Mouse (Mus musculus): ENCODE results near the gene Samd9l. TPM values are rescaled to one million over a fixed set of nuclear protein-coding genes. Genes with fewer than 3 reads are reported as not detected.
A peak's percentile ranks its signal among the peaks of the same experiment; 100 is the strongest.
"Not testable (repeated sequence)": the region's sequence is repeated elsewhere in the genome, so short reads cannot be mapped to it uniquely, and the experiment has no call there.

The Samd9l gene
- total and polyA plus RNA-seq, 2 experiments from 2014 or later: 0.89 to 2.7 TPM

- DNase-seq (ENCODE audit: low spot score): no peak
- Histone ChIP-seq H3K4me3 (ENCODE audit: low read depth, low read length) (peak overlapping the region; percentile 25; the same call in 1 of the 2 replicates), H3K4me2 (ENCODE audit: low read depth, low read length, poor library complexity, severe bottlenecking) (peak overlapping the region; percentile 32; the same call in 1 of the 2 replicates), H3K9me3 (ENCODE audit: low read length) (no peaks in the 10 kb centered on the region), H3K4me1 (ENCODE audit: insufficient read depth, low read length) (no peaks in the 10 kb centered on the region), H3K36me3 (ENCODE audit: insufficient read depth, low read length) (no peaks in the 10 kb centered on the region), H3K27ac (ENCODE audit: low read depth, low read length) (no peak overlapping the region), H3K27me3 (ENCODE audit: insufficient read depth, low read length) (no peaks in the 10 kb centered on the region), H3K9ac (replicated peaks; ENCODE audit: low read length, poor library complexity, severe bottlenecking) (no peak overlapping the region)
- TF ChIP-seq CTCF (IDR thresholded peaks at IDR 0.05): no peak
- ATAC-seq (ENCODE audit: low FRiP score): peak; percentile 54; the same call in 1 of the 2 replicates
- WGBS: 43% methylated on average over 5 of the region's 5 CpGs
Observed at GRCm38 (mm10) chr6:3341479-3341878, 57.9 kb downstream of the Samd9l start.

GRCm38 (mm10) chr6:3340928-3341327 is 58.4 kb downstream of the Samd9l start:
- DNase-seq (ENCODE audit: low spot score) (peak; percentile 0), ATAC-seq (ENCODE audit: low FRiP score) (peak; percentile 56; the same call in 1 of the 2 replicates)
- H3K27ac ChIP-seq (ENCODE audit: low read depth, low read length); H3K9me3 ChIP-seq (ENCODE audit: low read length); H3K9ac ChIP-seq (replicated peaks; ENCODE audit: low read length, poor library complexity, severe bottlenecking); H3K27me3 ChIP-seq (ENCODE audit: insufficient read depth, low read length); H3K36me3 ChIP-seq (ENCODE audit: insufficient read depth, low read length); H3K4me1 ChIP-seq (ENCODE audit: insufficient read depth, low read length): not testable (repeated sequence)
- peak overlapping the region; percentile 25; the same call in 1 of the 2 replicates for H3K4me3 ChIP-seq (ENCODE audit: low read depth, low read length)
- peak overlapping the region; percentile 32 for H3K4me2 ChIP-seq (ENCODE audit: low read depth, low read length, poor library complexity, severe bottlenecking)
- WGBS: 8% methylated on average over 10 of the region's 10 CpGs

- not testable (repeated sequence) for H3K4me2 ChIP-seq (ENCODE audit: low read depth, low read length, poor library complexity, severe bottlenecking); H3K27me3 ChIP-seq (ENCODE audit: insufficient read depth, low read length); H3K9me3 ChIP-seq (ENCODE audit: low read length); H3K4me3 ChIP-seq (ENCODE audit: low read depth, low read length); DNase-seq (ENCODE audit: low spot score); H3K36me3 ChIP-seq (ENCODE audit: insufficient read depth, low read length); H3K27ac ChIP-seq (ENCODE audit: low read depth, low read length); ATAC-seq (ENCODE audit: low FRiP score); H3K4me1 ChIP-seq (ENCODE audit: insufficient read depth, low read length); H3K9ac ChIP-seq (replicated peaks; ENCODE audit: low read length, poor library complexity, severe bottlenecking)
- WGBS: 80% methylated on average over 6 of the region's 6 CpGs
Observed at GRCm38 (mm10) chr6:3339131-3339530, 60.2 kb downstream of the Samd9l start.

Other genes starting within 250 kb of the Samd9l start
- 2.0 and 3.0 TPM in 2 replicates for gene Hepacam2, start 98.7 kb upstream of the Samd9l start, total RNA-seq (2014; rRNA removed)
- 1.4 and 1.6 TPM in 2 replicates for gene Hepacam2, start 98.7 kb upstream of the Samd9l start, polyA plus RNA-seq (2015; fragmentation: Nextera tagmentation; extraction: Ambion mirVana)
- gene Vps50, start 98.8 kb upstream of the Samd9l start, total RNA-seq (2014; rRNA removed): 36.5 and 40.9 TPM in 2 replicates
- 46.4 and 51.8 TPM in 2 replicates for gene Vps50, start 98.8 kb upstream of the Samd9l start, polyA plus RNA-seq (2015; fragmentation: Nextera tagmentation; extraction: Ambion mirVana)